Mouse (Mus musculus) layer of hippocampus, adult 9-11 months (tissue): ENCODE measurements around the gene Mapk13.
"Not testable (repeated sequence)": the region's sequence is repeated elsewhere in the genome, so short reads cannot be mapped to it uniquely, and the experiment has no call there.

Source experiments
- DNase-seq: peaks from one replicate; pipeline ENCODE4 v3.0.0; 2022

Mapk13 gene

GRCm38 (mm10) chr17:28769121-28769874 lies at the start of gene Mapk13:
Gene Mapk13, plus strand, starts transcription at chr17:28769297.
- DNase-seq, result no peak

- DNase-seq, result no peak
Measured at GRCm38 (mm10) chr17:28725783-28726182, 43.3 kb upstream of the Mapk13 start, which contains the start of gene AC170998.1. Gene AC170998.1, plus strand, starts transcription at chr17:28726083.

GRCm38 (mm10) chr17:28727511-28727910 lies 41.6 kb upstream of the Mapk13 start:
- DNase-seq, result not testable (repeated sequence)

- no peak for DNase-seq
Measured at GRCm38 (mm10) chr17:28735317-28736105, 33.6 kb upstream of the Mapk13 start.

- DNase-seq, result no peak
Measured at GRCm38 (mm10) chr17:28736486-28736885, 32.6 kb upstream of the Mapk13 start.

GRCm38 (mm10) chr17:28737973-28738372 lies 31.1 kb upstream of the Mapk13 start:
- DNase-seq, result no peak

- DNase-seq, result no peak
Measured at GRCm38 (mm10) chr17:28739244-28739643, 29.9 kb upstream of the Mapk13 start.

- peak; percentile 80 for DNase-seq
Measured at GRCm38 (mm10) chr17:28743145-28743866, 25.8 kb upstream of the Mapk13 start.

- no peak for DNase-seq
Measured at GRCm38 (mm10) chr17:28743916-28744315, 25.2 kb upstream of the Mapk13 start.

- DNase-seq, result no peak
Measured at GRCm38 (mm10) chr17:28745773-28746172, 23.3 kb upstream of the Mapk13 start.

- DNase-seq, result no peak
Measured at GRCm38 (mm10) chr17:28748001-28748400, 21.1 kb upstream of the Mapk13 start.

GRCm38 (mm10) chr17:28750580-28750979 lies 18.5 kb upstream of the Mapk13 start:
- DNase-seq, result no peak

GRCm38 (mm10) chr17:28756447-28756846 lies 12.7 kb upstream of the Mapk13 start:
- DNase-seq, result no peak

GRCm38 (mm10) chr17:28757470-28757869 lies 11.6 kb upstream of the Mapk13 start:
- no peak for DNase-seq

- no peak for DNase-seq
Measured at GRCm38 (mm10) chr17:28760736-28761312, 8.3 kb upstream of the Mapk13 start.

GRCm38 (mm10) chr17:28761871-28762270 lies 7.2 kb upstream of the Mapk13 start:
- peak; percentile 24 for DNase-seq

GRCm38 (mm10) chr17:28766203-28766602 lies 2.9 kb upstream of the Mapk13 start:
- no peak for DNase-seq

- DNase-seq, result no peak
Measured at GRCm38 (mm10) chr17:28766781-28767515, 2.1 kb upstream of the Mapk13 start.

GRCm38 (mm10) chr17:28769875-28770421 lies 851 bp downstream of the Mapk13 start:
- no peak for DNase-seq

- DNase-seq, result no peak
Measured at GRCm38 (mm10) chr17:28771289-28771688, 2.2 kb downstream of the Mapk13 start.

GRCm38 (mm10) chr17:28774303-28774702 lies 5.2 kb downstream of the Mapk13 start:
- DNase-seq, result not testable (repeated sequence)

GRCm38 (mm10) chr17:28775161-28775560 lies 6.1 kb downstream of the Mapk13 start:
- DNase-seq, result no peak
